Mouse (Mus musculus): ENCODE results near the gene Tbccd1.

Tbccd1 gene

DNA sequence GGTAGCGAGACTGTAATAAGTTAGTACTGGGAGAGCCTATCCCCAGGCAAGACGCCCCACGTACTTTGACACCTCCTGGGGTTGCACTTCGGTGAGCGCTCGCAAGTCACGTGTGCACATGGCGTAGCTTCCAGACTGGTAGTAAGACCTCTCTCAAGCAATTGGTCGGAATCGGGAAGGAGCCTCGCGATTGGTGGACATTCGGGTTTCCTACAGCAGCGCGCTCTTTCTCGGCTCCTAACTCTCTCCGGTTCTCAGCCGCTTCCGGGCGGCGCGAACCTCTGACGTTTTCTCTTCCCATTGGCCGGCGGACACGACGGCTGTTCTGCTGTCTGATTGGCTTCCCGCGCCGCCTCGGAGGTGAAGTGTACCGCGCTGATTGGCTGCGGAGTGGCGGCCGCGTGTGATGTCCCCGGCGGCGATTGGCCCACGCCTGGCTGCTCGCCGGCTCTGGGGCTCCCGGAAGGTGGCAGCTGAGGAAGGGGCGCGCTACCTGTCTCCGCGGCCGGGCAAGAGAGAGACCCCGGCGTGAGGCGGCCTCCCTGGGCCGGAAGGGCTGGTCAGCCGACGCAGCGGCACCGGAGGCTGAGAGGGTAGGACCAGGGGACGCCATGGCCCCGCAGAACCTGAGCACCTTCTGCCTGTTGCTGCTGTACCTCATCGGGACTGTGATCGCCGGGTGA, at the start of gene Tbccd1, which contains the start of gene Dnajb11:
Gene Tbccd1 (minus strand): TSS at position 239 of the 683 bp plus-strand sequence.
Gene Dnajb11 (plus strand): TSS at position 415 of the 683 bp plus-strand sequence.
- DNase-seq (ENCODE audit: low spot score) = peak; percentile 99

DNA sequence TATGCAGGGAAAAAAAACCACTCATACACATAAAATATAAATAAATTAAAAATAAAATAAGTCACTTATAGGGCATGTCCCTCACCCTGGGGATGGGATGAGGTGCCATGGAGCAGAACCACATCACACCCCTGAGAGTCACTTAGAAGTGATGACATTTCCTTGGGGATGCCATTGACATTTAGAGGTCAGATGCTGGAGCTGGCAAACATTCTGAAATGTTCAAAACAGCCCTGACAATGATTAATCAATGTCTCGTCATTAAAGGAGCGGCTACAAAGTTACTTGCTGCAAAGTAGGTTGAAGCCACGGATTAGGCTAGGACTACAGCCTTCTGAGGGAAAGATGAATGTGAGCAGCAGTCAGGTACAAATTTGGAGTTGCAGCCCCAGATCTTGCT, 43.9 kb upstream of the Tbccd1 start:
- DNase-seq (ENCODE audit: low spot score) = no peak

DNA sequence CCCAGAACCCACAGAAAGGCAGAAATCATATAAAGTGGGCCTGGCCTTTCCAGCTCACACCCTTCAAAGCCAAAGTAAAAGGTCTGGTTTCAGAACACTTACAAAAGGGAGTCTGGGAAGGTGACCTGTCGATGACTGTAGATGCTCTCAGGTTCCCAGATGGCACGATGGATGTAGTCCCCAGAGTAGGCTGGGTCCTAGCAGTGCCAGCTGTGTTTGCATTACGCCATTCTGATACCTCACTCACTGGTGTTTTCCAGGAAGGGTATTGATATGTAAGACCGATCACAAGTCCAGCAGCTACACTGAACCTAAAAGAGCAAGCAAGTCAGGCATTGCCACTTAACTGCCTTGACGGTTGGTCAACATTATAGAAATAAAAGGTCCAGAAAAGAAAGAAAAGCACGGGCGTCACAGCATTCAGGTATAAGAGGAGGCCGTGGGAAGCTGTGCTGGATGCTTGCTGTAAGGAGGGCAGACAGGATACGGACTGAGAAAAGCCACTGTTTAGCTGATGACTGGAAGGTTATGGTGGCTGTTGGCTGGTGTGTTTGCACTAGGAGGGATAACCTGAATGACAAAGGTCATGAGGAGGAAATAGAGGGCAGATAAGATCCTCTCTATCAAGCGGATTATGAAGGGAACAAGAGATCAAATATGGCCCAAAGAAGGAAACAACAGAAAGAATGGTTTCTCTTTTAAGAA, 42.5 kb upstream of the Tbccd1 start:
- DNase-seq (ENCODE audit: low spot score) = no peak

DNA sequence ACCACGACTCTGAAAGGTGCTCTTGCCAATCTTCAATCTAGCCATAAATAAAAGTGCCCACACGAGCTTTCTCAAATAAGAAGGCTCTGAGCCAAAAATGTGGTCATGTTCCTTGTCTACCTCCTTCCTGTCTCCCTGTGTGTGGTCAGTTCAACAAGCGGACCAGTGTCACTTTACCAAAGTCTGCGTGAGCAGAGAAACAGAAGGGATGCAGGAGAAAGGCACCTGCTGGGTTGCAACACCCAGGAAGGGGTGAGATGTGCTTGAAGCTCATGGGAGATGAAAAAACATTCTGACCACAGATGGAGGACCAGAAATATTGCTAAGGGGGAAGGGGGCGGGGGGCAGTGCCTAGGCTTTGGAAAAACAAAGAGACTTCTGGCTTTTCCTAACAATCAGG, 41.9 kb upstream of the Tbccd1 start:
- DNase-seq (ENCODE audit: low spot score) = no peak

DNA sequence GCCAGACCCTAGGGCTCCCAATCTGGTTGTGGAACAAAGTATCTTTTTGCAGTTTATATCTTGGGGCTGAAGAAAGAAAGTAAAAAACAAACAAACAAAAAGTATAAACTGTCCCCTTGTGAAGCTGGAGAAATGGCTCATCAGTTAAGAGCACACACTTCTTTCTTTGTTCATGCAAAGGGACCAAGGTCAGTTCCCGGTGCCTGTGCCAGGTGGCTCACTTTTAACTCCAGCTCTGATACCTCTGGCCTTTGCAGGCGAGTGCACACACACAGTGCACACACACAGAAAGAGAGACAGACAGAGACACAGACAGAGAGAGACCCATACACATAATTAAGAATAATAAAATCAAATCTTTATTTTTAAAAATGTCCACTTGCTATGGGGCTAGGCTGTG, 39.1 kb upstream of the Tbccd1 start:
- no peak for DNase-seq (ENCODE audit: low spot score)

DNA sequence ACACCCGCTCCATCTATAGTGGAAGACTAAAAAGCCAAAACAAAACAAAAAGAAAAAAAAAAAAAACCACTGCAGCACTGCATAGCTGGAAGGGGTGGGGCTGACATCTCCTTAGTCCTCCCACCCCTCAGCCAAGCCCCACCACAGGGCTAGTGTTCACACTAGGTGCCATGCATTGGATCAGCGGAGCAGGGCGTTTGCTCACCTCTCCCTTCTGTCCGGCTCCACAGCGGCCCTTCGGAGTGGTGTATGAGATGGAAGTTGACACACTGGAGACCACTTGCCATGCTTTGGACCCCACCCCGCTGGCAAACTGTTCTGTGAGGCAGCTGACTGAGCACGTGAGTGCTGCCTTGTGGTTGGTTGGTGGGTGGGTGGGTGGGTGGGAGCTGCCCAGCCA, 36.6 kb upstream of the Tbccd1 start:
- DNase-seq (ENCODE audit: low spot score) = no peak

DNA sequence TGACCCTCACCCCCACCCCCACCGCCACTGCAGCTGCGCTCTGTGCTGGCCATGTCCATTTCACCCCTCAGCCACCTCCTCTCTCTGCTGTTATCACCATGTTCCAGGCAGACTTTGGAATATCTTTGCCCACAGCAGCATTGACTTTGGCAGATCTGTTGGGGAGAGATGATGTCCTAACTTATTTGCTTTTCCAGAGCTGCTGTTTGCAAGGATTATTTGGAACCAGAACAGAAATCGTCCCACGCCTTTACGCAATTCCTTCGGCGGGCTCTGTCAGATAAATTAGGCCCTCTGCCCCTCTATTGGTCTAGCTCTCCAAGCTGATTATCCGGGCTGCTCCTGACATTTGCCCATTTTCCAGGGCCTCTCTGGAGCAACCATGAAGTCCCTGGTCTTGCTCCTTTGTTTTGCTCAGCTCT, 34.3 kb upstream of the Tbccd1 start:
- DNase-seq (ENCODE audit: low spot score) = no peak

DNA sequence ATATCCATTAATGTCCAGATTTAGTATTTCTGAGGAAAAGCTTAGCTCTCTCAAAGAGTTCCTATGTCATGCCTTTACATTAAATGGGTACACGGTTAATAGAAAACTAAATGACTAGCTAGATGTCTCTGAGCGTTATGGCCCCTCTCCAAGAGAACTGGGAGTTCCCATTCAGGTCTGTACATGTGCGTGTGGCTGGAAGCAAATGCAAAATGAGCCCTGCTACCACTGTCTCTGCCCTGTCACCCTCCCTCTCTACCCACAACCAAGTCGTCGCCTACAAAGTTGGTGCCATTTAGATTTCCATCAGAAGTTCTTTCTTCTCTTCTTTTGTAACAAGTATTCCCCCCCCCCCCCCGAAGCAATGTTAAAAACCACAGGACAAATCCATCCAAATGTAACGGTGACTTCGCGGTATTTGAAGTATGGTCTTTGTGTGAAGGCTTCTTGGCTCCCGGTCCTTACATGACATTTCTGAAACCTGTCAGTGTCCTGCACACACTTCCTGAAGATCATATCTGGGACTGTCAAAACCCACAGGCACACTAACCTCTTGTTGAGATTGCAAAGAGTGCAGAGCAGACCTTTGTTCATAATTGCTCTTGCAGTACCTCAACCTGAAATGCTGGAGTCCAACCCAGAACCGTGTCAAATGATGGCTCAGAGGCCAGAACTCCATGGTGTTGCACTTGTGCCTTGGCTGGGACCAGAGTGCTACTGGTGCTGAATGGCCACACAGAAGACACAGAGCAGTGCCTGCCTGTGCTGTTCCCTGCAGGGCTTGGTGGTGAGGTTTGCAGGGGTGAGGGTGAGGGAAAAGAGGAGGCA, 33.4 kb upstream of the Tbccd1 start, which contains the start of gene Ahsg:
Gene Ahsg (plus strand): TSS at position 595 of the 828 bp plus-strand sequence.
- no peak for DNase-seq (ENCODE audit: low spot score)

DNA sequence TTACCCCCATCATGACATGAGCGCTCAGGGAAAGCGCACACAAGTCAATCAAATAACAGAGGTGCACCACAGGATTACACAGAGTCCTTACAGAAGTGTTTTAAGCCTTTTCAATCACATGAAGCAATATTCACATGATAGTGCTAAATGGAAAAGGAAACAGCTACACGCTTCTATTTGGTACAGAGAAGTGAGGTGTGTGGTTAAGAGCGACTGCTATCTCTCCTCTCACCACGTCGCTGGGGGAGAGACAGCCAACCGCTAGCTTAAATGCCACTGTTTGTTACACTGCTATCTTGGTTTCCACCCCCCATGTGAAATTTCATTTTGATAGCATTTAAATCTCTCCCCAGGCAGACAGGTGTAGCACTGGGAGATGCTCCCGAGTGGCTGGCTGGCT, 32.2 kb upstream of the Tbccd1 start:
- DNase-seq (ENCODE audit: low spot score) = no peak

DNA sequence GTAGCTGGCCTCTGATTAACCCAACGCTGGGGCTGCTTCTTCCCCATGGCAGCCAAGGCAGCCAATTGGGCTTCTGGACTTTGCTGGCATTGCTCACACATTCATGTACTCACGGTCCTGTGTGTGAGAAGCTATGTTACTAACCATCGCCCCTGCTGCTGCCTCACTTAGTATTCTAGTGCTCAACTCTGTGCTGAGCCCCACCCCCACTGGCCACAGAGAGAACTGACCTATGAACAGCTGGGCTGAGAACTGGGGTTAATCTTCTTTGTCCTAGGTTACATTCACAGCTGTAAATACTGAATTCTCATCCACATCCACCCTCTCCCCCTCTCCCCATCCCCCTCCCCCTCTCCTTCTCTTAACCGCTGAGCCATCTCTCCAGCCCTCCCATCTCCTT, 31.4 kb upstream of the Tbccd1 start:
- DNase-seq (ENCODE audit: low spot score) = peak; percentile 13

DNA sequence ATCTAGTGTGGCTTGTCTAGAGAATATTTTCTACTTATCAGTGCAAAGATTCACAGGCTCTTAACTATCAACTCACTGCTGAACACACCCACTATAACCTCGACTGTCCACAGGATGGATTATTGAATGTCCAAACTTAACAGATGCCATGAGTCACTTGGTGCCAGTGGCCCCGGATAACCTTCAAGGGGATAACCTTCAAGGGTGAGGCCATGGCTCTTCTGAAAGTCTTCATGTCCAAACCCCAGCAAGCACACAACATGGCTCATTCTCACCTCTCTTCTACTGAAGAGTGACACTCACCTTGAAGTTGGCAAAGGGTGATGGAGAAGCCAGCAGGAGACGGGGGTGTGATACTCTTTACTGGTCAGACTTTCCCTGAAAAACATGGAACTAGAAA, 29.3 kb upstream of the Tbccd1 start:
- no peak for DNase-seq (ENCODE audit: low spot score)

DNA sequence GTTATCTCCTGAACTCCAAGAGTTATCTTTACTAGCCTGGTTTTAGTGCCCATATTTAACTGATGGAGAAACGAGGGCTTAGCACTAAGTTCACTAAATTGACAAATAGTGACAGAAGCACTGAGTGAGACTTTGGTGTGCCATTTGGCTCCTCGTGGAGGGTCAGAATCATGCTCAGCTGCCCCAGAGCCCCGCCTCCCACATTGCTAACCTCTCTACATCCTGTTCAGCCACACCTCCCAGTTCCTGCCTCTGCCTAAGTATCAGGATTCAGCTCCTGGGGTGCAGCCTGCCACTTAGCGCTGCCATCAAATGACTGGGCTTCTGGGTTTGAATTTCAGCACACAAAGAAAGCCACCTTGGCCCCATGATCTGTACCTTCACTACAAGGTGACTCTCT, 27.9 kb upstream of the Tbccd1 start:
- no peak for DNase-seq (ENCODE audit: low spot score)

DNA sequence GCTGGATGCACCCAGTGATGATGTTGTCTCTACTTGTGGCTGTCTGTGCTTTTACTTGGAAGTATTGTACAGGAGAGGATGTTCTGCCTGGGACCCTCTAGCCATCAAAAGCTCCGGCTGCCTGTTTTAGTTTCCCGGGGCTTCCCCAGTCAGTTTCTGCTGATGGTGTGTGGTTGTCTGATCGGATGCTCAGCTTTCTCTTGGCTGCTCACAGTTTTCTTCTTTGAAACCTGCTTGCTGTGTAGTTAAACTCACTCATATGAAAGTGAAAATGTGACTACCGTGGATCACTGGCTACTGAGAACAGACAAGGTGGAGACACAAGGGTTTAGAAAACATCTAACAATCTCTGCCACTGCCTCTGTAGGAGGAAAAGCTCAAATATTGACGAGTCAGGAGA, 26.0 kb upstream of the Tbccd1 start:
- no peak for DNase-seq (ENCODE audit: low spot score)

DNA sequence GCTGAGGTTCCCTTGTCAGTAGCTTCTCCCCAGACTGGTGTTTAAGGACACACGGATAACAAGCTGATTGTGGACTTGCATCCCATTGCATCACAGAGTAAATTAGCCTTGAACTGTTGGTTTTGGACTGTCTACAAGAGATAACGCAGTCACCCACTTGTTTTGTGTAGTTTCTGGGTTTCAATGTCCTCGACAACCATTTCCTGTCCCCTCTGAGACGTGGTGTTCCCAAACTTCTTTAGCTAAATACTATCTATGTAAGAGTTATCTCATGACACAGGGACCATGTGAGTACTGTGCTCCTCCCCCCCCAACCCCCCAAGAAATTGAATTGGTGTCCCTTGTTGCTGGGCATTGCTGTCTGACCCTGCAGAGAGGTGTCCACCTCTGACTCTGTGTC, 24.0 kb upstream of the Tbccd1 start:
- DNase-seq (ENCODE audit: low spot score) = no peak

DNA sequence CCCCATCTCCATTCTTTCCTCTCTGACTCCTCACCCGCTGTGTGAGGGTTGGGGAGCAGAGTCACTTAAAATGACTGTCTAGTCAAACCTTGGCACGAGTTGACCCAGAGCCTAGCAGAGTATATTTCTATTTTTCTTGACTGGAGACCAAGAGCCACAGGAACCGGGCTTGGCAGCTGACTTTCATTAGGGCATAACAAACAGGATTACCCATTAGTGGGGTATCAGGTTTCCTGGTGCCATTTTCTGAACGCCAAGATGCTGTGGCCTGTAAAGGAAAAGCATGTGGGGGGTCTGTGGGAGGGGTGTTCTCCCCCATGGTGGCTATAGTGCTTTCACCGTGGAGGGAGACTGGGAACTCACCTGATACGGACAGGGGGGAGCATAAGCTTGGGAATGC, 23.4 kb upstream of the Tbccd1 start:
- peak; percentile 64 for DNase-seq (ENCODE audit: low spot score)

DNA sequence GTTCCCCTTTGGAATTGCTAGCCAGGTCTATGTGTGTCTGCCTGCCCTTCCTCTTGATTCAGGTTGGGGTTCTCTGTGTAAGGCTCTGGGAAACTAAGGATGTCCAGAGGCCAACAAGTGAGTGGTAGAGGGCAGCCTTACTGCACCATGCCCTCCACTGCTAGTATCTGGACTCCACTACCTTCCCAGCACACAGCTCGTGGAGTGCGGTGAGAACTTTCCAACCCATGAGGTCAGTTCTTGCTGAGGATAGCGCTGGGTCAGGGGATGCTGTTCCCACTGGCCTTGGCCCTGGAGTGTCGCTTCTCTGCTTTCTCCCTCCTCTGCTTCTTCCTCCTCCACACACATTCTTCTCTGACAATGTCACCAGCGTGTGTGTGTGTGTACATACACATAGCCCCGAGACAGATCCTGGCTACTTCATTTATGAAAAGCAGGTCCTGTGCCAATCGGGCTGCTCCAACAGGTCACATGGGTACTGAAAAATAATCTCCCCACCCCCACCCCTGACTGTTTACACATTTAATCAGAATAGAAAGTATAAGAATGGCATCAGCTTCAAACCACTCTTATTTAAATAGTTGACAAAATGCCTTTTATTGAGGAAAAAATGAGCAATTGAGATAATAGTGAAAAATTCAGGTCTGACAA, 22.6 kb upstream of the Tbccd1 start:
- DNase-seq (ENCODE audit: low spot score) = no peak

DNA sequence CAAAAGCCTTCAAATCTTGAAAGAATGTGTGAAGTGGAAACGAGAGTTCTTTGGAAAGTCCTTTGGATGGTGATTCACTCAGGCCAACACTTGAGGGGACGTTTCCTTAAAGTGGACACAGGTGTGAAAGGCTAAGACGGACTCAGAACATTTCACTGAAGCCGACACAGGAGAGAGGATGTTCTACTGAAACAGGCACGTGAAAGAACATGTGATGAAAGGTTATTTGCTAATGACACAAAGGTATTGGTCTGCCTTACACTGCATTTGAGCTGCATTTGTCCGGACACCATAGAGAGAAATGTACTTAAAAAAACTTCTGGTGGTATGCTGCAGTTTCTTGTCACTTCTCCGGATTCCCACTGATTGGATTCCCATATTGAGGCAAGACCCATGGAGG, 21.2 kb upstream of the Tbccd1 start:
- no peak for DNase-seq (ENCODE audit: low spot score)

DNA sequence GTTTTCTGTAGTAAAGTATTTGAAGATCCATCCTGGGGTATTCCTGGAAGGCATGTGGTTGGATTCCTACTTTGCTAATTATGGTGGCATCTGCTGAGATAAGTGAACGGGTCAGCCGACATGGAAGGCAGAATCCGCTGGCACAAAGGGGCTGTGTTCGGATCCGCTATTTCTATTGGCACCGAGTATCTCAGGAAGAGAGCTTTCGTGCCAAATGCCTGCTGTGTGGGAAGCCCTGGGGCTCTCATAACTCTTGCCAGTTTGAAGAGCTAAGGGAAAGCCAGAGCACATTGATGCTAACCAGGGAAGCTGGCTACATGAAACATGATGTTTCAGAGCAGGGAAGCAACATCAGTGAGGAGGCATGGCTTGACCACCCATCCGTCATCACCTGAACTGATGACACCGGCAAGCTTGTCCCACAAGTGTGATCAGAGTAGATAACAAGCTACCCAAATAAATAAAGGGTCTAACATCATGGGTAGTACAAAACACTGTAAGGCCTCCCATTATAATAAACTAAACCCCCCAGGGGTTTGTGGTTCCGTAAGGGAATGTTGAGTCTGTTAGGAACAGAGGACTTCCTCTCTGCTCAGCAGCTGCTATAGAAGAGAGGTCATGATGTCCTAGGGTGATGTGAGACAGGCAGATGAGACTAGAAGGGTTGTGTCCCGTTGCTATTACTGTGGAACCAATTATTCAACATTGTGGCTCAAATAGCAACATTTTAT, 20.4 kb upstream of the Tbccd1 start:
- no peak for DNase-seq (ENCODE audit: low spot score)

DNA sequence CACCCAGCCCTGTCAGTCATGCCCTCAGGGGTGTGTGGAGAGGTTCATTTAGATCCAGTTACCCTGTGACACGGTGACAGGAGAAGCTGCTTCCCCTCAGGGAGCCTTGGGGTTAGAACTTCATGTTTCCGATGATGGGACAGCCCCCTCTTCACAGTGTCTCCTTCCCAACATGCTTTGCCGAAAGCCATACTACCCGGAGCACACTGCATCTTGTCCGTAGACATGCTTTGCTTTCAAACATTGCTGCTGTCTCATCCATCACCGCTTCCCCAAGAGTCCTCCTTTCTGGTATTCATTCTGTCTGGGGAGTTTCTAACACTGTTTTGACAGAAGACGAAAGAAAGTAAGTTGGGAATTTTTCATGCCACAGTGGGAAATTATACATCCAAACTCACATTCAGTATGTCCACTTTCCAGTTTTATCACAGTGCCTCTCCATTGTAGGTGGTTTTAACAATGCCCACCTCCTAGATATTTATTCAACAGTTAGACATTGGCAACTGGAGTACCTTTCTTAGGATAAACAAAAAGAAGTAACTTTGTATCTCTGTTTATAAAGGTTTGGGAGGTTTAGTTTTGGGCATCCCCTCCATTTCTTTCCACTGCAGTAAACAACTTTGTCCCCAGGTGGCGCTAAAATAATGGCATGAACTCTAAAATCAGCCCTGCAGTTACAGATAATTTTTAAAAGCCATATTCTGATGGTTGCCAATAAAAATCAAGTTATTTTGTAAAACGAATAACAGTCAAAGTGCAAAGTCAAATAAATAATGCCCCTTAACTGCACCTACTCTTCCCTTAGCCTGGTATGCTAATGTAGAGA, 19.0 kb upstream of the Tbccd1 start:
- DNase-seq (ENCODE audit: low spot score) = peak; percentile 70

DNA sequence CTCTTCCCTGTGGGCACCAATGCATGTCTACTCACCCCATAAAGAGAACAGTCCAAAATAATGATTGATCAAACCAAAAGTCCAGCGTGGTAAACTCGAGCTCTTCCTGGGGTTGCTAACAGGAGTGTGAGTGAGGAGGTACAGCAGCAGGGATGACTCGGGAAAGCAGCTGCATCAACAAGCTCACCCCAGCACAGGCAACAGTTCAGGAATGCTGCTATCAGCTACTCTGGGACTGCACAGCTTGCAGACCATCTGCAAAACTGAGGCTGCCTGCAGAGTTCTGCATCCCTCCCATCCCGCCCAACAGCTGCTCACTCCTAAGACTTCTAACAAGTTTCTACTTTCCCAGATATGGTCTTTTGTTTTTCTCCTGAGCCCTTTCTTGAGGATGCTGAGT, 15.9 kb upstream of the Tbccd1 start:
- no peak for DNase-seq (ENCODE audit: low spot score)

DNA sequence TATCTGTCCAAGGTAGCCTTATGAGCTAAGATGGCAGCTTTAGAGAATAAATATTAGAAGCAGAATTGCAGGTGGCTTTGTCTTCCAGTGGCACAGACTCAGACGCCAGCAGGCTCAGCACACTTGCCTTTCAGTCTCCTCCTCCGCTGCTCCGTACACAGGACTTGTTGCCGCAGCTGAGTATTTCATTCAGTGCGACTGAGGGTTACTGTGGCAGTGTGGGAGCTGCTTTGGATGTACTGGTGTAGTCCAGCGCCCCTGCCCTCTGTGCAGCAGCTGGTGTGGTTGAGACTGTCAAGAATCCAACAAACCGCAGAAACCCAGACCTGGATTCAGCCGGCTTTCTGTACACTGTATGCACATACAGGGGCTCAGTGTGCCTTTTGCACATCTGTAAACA, 14.9 kb upstream of the Tbccd1 start:
- no peak for DNase-seq (ENCODE audit: low spot score)

All from embryo, embryonic 10.5 days (tissue).